Mouse (Mus musculus) CH12.LX (cell line): ENCODE measurements around the gene Cdk14. TPM values are rescaled to one million over a fixed set of nuclear protein-coding genes. Genes with fewer than 3 reads are reported as not detected.

Experiments used
- DNase-seq: peaks from one replicate; pipeline ENCODE4 v3.0.0-alpha.2; 2013; ENCODE audit errors: extremely low read depth
- H3K27ac ChIP-seq: 2 replicates; pipeline ENCODE4 v1.5.1; 2012; ENCODE audit warnings: low read depth, mild to moderate bottlenecking, control low read depth, moderate library complexity; ENCODE audit not compliant: insufficient read depth
- H3K27me3 ChIP-seq: replicated peaks from 2 replicates; pipeline ENCODE3; 2012; ENCODE audit warnings: inconsistent platforms
- H3K36me3 ChIP-seq, 2 experiments: replicated peaks in 1 of 2; 2 replicates each; pipeline versions ENCODE3 to v1.6.1; 2012; ENCODE audit warnings: inconsistent platforms in 1 of 2, low read length in 1 of 2, mild to moderate bottlenecking in 1 of 2, mixed read lengths in 1 of 2, moderate library complexity in 1 of 2; ENCODE audit not compliant: control insufficient read depth in 1 of 2, insufficient read depth in 1 of 2
- H3K4me1 ChIP-seq, 2 experiments: 2 replicates each; pipeline ENCODE4 v1.6.1; 2012; ENCODE audit warnings: inconsistent platforms in 1 of 2, moderate library complexity in 1 of 2; ENCODE audit not compliant: insufficient read depth in 2 of 2, control insufficient read depth in 1 of 2
- H3K4me2 ChIP-seq: 2 replicates; pipeline ENCODE4 v1.6.1; 2012; ENCODE audit warnings: low read depth, mild to moderate bottlenecking, control low read depth; ENCODE audit not compliant: poor library complexity, insufficient read depth, severe bottlenecking
- H3K4me3 ChIP-seq, 3 experiments: fragments of 150-350 bp in 1 of 3; sonication (generic) in 1 of 3; replicated peaks in 1 of 3; 2 replicates each; pipeline versions ENCODE3 to v1.5.1; 2011 to 2012; ENCODE audit warnings: low read depth in 2 of 3, low read length in 2 of 3, mild to moderate bottlenecking in 2 of 3, moderate library complexity in 2 of 3, control low read depth in 1 of 3, improper control_type of control experiment in 1 of 3, inconsistent platforms in 1 of 3, mixed read lengths in 1 of 3; ENCODE audit not compliant: poor library complexity in 1 of 3
- H3K79me2 ChIP-seq: replicated peaks from 2 replicates; pipeline ENCODE4 v1.6.1; 2012; ENCODE audit warnings: mild to moderate bottlenecking, moderate library complexity; ENCODE audit not compliant: control insufficient read depth, poor library complexity, insufficient read depth, severe bottlenecking; ENCODE audit errors: extremely low read depth
- H3K9ac ChIP-seq: 2 replicates; pipeline ENCODE4 v1.6.1; 2012; ENCODE audit warnings: low read depth, mild to moderate bottlenecking, control low read depth, moderate library complexity; ENCODE audit not compliant: insufficient read depth
- H3K9me3 ChIP-seq: replicated peaks from 2 replicates; pipeline ENCODE3; 2012; ENCODE audit warnings: low read length, inconsistent platforms, mixed read lengths
- CHD1 ChIP-seq: IDR thresholded peaks from 2 replicates; pipeline ENCODE4 v1.6.1; 2012; ENCODE audit warnings: low read depth, low read length, improper control_type of control experiment, inconsistent platforms
- CHD2 ChIP-seq: IDR thresholded peaks from 2 replicates; pipeline ENCODE4 v1.6.1; 2011; ENCODE audit warnings: low read length, improper control_type of control experiment
- ELF1 ChIP-seq: IDR thresholded peaks from 2 replicates; pipeline ENCODE4 v1.6.1; 2014; ENCODE audit warnings: low read depth, mild to moderate bottlenecking, inconsistent platforms, low read length, improper control_type of control experiment
- ETS1 ChIP-seq: conservative IDR thresholded peaks from 2 replicates; pipeline ENCODE4 v1.6.1; 2012; ENCODE audit warnings: low read depth, mild to moderate bottlenecking, inconsistent platforms, low read length, improper control_type of control experiment, moderate library complexity
- IRF4 ChIP-seq: IDR thresholded peaks from 2 replicates; pipeline ENCODE4 v1.6.1; 2014; ENCODE audit warnings: low read depth, mild to moderate bottlenecking, inconsistent platforms, low read length, improper control_type of control experiment
- JUN ChIP-seq: IDR thresholded peaks from 2 replicates; pipeline ENCODE4 v1.6.1; 2011; ENCODE audit warnings: low read depth, mild to moderate bottlenecking, low read length, improper control_type of control experiment, moderate library complexity; ENCODE audit not compliant: insufficient read depth
- KAT2A ChIP-seq: IDR thresholded peaks from 2 replicates; pipeline ENCODE4 v1.6.1; 2012; ENCODE audit warnings: low read length, improper control_type of control experiment, inconsistent platforms; ENCODE audit not compliant: insufficient replicate concordance
- MAFK ChIP-seq: IDR thresholded peaks from 2 replicates; pipeline ENCODE4 v1.6.1; 2011; ENCODE audit warnings: low read length, improper control_type of control experiment; ENCODE audit not compliant: insufficient replicate concordance
- MAX ChIP-seq: IDR thresholded peaks from 2 replicates; pipeline ENCODE4 v1.6.1; 2011; ENCODE audit warnings: low read length, improper control_type of control experiment
- MAZ ChIP-seq: IDR thresholded peaks from 2 replicates; pipeline ENCODE4 v1.6.1; 2012; ENCODE audit warnings: low read depth, mild to moderate bottlenecking, inconsistent platforms, low read length, improper control_type of control experiment, moderate library complexity
- MEF2A ChIP-seq: IDR thresholded peaks from 2 replicates; pipeline ENCODE4 v1.6.1; 2014; ENCODE audit warnings: low read depth, mild to moderate bottlenecking, inconsistent platforms, low read length, improper control_type of control experiment, borderline replicate concordance
- MYC ChIP-seq: IDR thresholded peaks from 2 replicates; pipeline ENCODE4 v1.6.1; 2011; ENCODE audit warnings: low read depth, mild to moderate bottlenecking, improper control_type of control experiment, low read length
- NELFE ChIP-seq: IDR thresholded peaks from 2 replicates; pipeline ENCODE4 v1.6.1; 2011; ENCODE audit warnings: low read depth, low read length, improper control_type of control experiment
- POLR2A ChIP-seq: IDR thresholded peaks from 2 replicates; pipeline ENCODE4 v1.6.1; 2011; ENCODE audit warnings: low read depth, mild to moderate bottlenecking, improper control_type of control experiment, low read length
- POLR2AphosphoS2 ChIP-seq: IDR thresholded peaks from 2 replicates; pipeline ENCODE4 v1.6.1; 2011; ENCODE audit warnings: low read depth, low read length, improper control_type of control experiment
- RAD21 ChIP-seq: IDR thresholded peaks from 2 replicates; pipeline ENCODE4 v1.6.1; 2011; ENCODE audit warnings: low read depth, mild to moderate bottlenecking, low read length, improper control_type of control experiment, moderate library complexity
- RCOR1 ChIP-seq: conservative IDR thresholded peaks from 2 replicates; pipeline ENCODE4 v1.6.1; 2012; ENCODE audit warnings: low read depth, mild to moderate bottlenecking, inconsistent platforms, low read length, improper control_type of control experiment
- SMC3 ChIP-seq: IDR thresholded peaks from 2 replicates; pipeline ENCODE4 v1.6.1; 2011; ENCODE audit warnings: low read depth, low read length, improper control_type of control experiment
- UBTF ChIP-seq: IDR thresholded peaks from 2 replicates; pipeline ENCODE4 v1.6.1; 2012; ENCODE audit warnings: low read depth, mild to moderate bottlenecking, inconsistent platforms, low read length, improper control_type of control experiment, moderate library complexity
- USF1 ChIP-seq: IDR thresholded peaks from 2 replicates; pipeline ENCODE4 v1.6.1; 2014; ENCODE audit warnings: low read depth, mild to moderate bottlenecking, inconsistent platforms, low read length, improper control_type of control experiment
- ZMIZ1 ChIP-seq: IDR thresholded peaks from 2 replicates; pipeline ENCODE4 v1.6.1; 2012; ENCODE audit warnings: low read depth, mild to moderate bottlenecking, inconsistent platforms, low read length, improper control_type of control experiment
- ZNF384 ChIP-seq: IDR thresholded peaks from 2 replicates; pipeline ENCODE4 v1.6.1; 2012; ENCODE audit warnings: low read depth, low read length, improper control_type of control experiment, inconsistent platforms
- dilution Hi-C: fragments of 300-500 bp; cut with MboI; formaldehyde crosslinking; loops from 2 replicates; pipeline ENCODE4 v1.14.3; 2020; ENCODE audit warnings: low sequenced_read_pairs; ENCODE audit not compliant: extremely low pct_unique_long_range_greater_than_20kb, extremely low pct_ligation_motif_present
- in situ Hi-C: fragments of 300-500 bp; cut with MboI; formaldehyde crosslinking; loops from 3 replicates; pipeline ENCODE4 v1.14.3; 2019; ENCODE audit warnings: low sequenced_read_pairs, low pct_ligation_motif_present, low pct_unique_long_range_greater_than_20kb, mixed read lengths
- polyA plus RNA-seq: library from polyadenylated mRNA; unstranded; fragments of >175 nt; gene quantifications from 2 replicates; pipeline ENCODE4 v1.2.1, GENCODE M21; 2012; ENCODE audit warnings: low read depth; ENCODE audit not compliant: insufficient read length
- total RNA-seq, 2 experiments: library from RNA; depleted of rRNA; stranded (reverse); fragments of 300-350 nt in 1 of 2; fragments of >200 nt in 1 of 2; gene quantifications; 2 replicates each; pipeline ENCODE4 v1.2.3; 2012 to 2014

Gene Cdk14
- total and polyA plus RNA-seq, 3 experiments, result 3.7 to 12.0 (median 8.9) TPM

GRCm38 (mm10) chr5:4867849-4868562 is 552.1 kb downstream of the Cdk14 start:
- in situ Hi-C loops, result no loop called here
- TF ChIP-seq IRF4 (no peak), MYC (no peak), ELF1 (no peak), CHD2 (no peak), CHD1 (no peak), MAFK (no peak), UBTF (no peak), ETS1 (no peak), JUN (no peak), MEF2A (no peak), POLR2A (no peak), RAD21 (no peak), RCOR1 (no peak), SMC3 (no peak), POLR2AphosphoS2 (no peak), KAT2A (no peak), ZNF384 (no peak)
- TF ChIP-seq, all 38 proteins: peak for 0
- dilution Hi-C loops, result no loop called here
- H3K4me2 ChIP-seq, result no peak overlapping the region
- H3K27ac ChIP-seq, result no peak overlapping the region
- no peaks in the 10 kb centered on the region for H3K4me1 ChIP-seq
- H3K9ac ChIP-seq, result no peak overlapping the region
- no peak for DNase-seq
- peaks cover 0 to 6% of the 10 kb centered on the region in 2 experiments for H3K36me3 ChIP-seq
- no peaks in the 10 kb centered on the region for H3K79me2 ChIP-seq
- no peaks in the 10 kb centered on the region for H3K9me3 ChIP-seq
- no peak overlapping the region for H3K4me3 ChIP-seq
- H3K27me3 ChIP-seq, result no peaks in the 10 kb centered on the region

- no peak for DNase-seq
- Histone ChIP-seq H3K27me3 (no peaks in the 10 kb centered on the region), H3K4me3 (no peak overlapping the region), H3K79me2 (no peaks in the 10 kb centered on the region), H3K9ac (no peak overlapping the region), H3K4me2 (no peak overlapping the region), H3K27ac (no peak overlapping the region), H3K9me3 (no peaks in the 10 kb centered on the region), H3K4me1 (no peaks in the 10 kb centered on the region), H3K36me3 (peaks cover 0 to 6% of the 10 kb centered on the region in 2 experiments)
- in situ Hi-C loops, result no loop called here
- TF ChIP-seq ZMIZ1 (no peak), MAX (no peak), MAZ (no peak), NELFE (no peak), USF1 (no peak)
- dilution Hi-C loops, result no loop called here
Measured at GRCm38 (mm10) chr5:4866945-4867344, 553.2 kb downstream of the Cdk14 start.
